ENCODE assay signal across 9 mouse cellular contexts in the genomic region with DNA sequence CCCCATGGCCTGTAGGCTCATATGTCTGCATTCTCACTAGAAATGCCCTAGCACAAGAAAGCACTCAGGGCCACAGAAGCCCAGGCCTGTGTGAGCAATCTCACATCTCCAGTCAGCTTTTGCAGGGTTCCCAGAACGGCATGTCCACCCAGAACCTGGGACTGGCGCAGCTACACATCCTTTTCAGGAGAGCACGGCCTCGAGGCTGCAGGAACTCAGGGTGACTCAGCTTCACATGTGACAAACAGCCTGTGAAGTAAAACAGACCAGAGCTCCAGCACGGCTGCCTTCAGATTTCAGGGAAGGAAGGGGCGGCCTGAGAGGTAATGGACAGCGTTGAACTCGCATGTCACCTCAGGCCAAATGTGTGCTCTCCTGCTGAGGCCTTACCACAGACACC. TPM values are rescaled to one million over a fixed set of nuclear protein-coding genes. Genes with fewer than 3 reads are reported as not detected.
DNase-seq lines count a peak whose midpoint lies in the region; ATAC-seq lines count a peak whose summit lies in the region.
"Had no signal": no experiment of that assay in that cellular context is flagged by ENCODE, and none has a peak within 500 bp of the region (broad histone marks: within the 10 kb centered on the region; RNA-seq: fewer than 3 reads in every experiment).

No protein-coding gene starts in this region.

- DNase-seq in lung, postnatal 25 days (ENCODE audit: low spot score) = no peak
- peak; percentile 73 to 74 for DNase-seq in adrenal gland, postnatal 36 days
- DNase-seq in heart, embryonic 10.5 days (ENCODE audit: low spot score) = peak; percentile 81
- no peak for DNase-seq in liver, embryonic 11.5 days (ENCODE audit: low spot score)
- DNase-seq: gastrocnemius, postnatal 36 days; spleen, adult 18-20 months had no signal

- H3K9me3 ChIP-seq in lung, embryonic 16.5 days (ENCODE audit: control insufficient read depth, low read length) = no peaks in the 10 kb centered on the region
- no peaks in the 10 kb centered on the region for H3K9me3 ChIP-seq in heart, embryonic 10.5 days
- no peaks in the 10 kb centered on the region for H3K9me3 ChIP-seq in stomach, embryonic 14.5 days (ENCODE audit: control insufficient read depth, low read depth, low read length)
- H3K9me3 ChIP-seq in liver, embryonic 11.5 days (ENCODE audit: control insufficient read depth, low read length) = no peaks in the 10 kb centered on the region
- no peaks in the 10 kb centered on the region for H3K9me3 ChIP-seq in midbrain, embryonic 16.5 days (replicated peaks; ENCODE audit: control insufficient read depth, low read length, poor library complexity, severe bottlenecking)

- H3K9ac ChIP-seq in lung, embryonic 16.5 days (ENCODE audit: low read length) = peak overlapping the region; percentile 18; the same call in 1 of the 2 replicates
- no peak overlapping the region for H3K9ac ChIP-seq in stomach, embryonic 14.5 days (replicated peaks; ENCODE audit: low read depth, low read length)
- no peak overlapping the region for H3K9ac ChIP-seq in liver, embryonic 11.5 days (ENCODE audit: low read depth, low read length)
- no peak overlapping the region for H3K9ac ChIP-seq in midbrain, embryonic 16.5 days (ENCODE audit: low read depth, low read length)

- no peaks in the 10 kb centered on the region for H3K27me3 ChIP-seq in lung, embryonic 16.5 days (ENCODE audit: control insufficient read depth, insufficient read depth, low read depth, low read length)
- no peaks in the 10 kb centered on the region for H3K27me3 ChIP-seq in heart, embryonic 10.5 days (ENCODE audit: insufficient read depth, poor library complexity, severe bottlenecking)
- no peaks in the 10 kb centered on the region for H3K27me3 ChIP-seq in stomach, embryonic 14.5 days (ENCODE audit: control insufficient read depth, insufficient read depth, low read length)
- H3K27me3 ChIP-seq in liver, embryonic 11.5 days (replicated peaks; ENCODE audit: control insufficient read depth, insufficient read depth, low read length) = peaks cover under 1% of the 10 kb centered on the region; the same call in 1 of the 2 replicates
- no peaks in the 10 kb centered on the region for H3K27me3 ChIP-seq in midbrain, embryonic 16.5 days (ENCODE audit: control insufficient read depth, insufficient read depth, low read depth, low read length)

- H3K4me2 ChIP-seq in lung, embryonic 16.5 days (ENCODE audit: low read depth, low read length) = no peak overlapping the region
- no peak overlapping the region for H3K4me2 ChIP-seq in stomach, embryonic 14.5 days (replicated peaks; ENCODE audit: low read depth, low read length)
- no peak overlapping the region for H3K4me2 ChIP-seq in liver, embryonic 11.5 days
- no peak overlapping the region for H3K4me2 ChIP-seq in midbrain, embryonic 16.5 days (ENCODE audit: low read length)

- 28% methylated on average over 8 of the region's 8 CpGs for WGBS in lung, embryonic 16.5 days
- WGBS in heart, embryonic 10.5 days = 8% methylated on average over 8 of the region's 8 CpGs
- WGBS in stomach, embryonic 14.5 days = 29% methylated on average over 8 of the region's 8 CpGs
- WGBS in liver, embryonic 11.5 days = 35% methylated on average over 8 of the region's 8 CpGs
- WGBS in midbrain, embryonic 16.5 days = 79% methylated on average over 8 of the region's 8 CpGs

- peak overlapping the region; percentile 90 for H3K27ac ChIP-seq in lung, embryonic 16.5 days (ENCODE audit: low read length)
- peak overlapping the region; percentile 77 for H3K27ac ChIP-seq in heart, embryonic 10.5 days
- peak overlapping the region; percentile 81; the same call in 1 of the 2 replicates for H3K27ac ChIP-seq in stomach, embryonic 14.5 days (ENCODE audit: low read length)
- H3K27ac ChIP-seq in liver, embryonic 11.5 days (ENCODE audit: low read depth, low read length) = no peak overlapping the region
- no peak overlapping the region for H3K27ac ChIP-seq in midbrain, embryonic 16.5 days (ENCODE audit: low read length)

- no peak for ATAC-seq in lung, embryonic 16.5 days (ENCODE audit: low read depth)
- 0 out of 2 replicates have a peak, but pooled peaks have one; percentile 5 for ATAC-seq in stomach, embryonic 14.5 days (ENCODE audit: insufficient number of reproducible peaks, insufficient read depth, low FRiP score, low read depth)
- no peak for ATAC-seq in liver, embryonic 11.5 days (replicated peaks; ENCODE audit: low FRiP score)
- no peak for ATAC-seq in midbrain, embryonic 16.5 days

- H3K4me3 ChIP-seq in lung, embryonic 16.5 days (ENCODE audit: low read length) = no peak overlapping the region
- no peak overlapping the region for H3K4me3 ChIP-seq in heart, embryonic 10.5 days
- no peak overlapping the region for H3K4me3 ChIP-seq in stomach, embryonic 14.5 days (ENCODE audit: low read depth, low read length)
- H3K4me3 ChIP-seq in liver, embryonic 11.5 days (ENCODE audit: low read depth, low read length) = no peak overlapping the region
- H3K4me3 ChIP-seq in midbrain, embryonic 16.5 days (ENCODE audit: low read depth, low read length) = no peak overlapping the region

- no peaks in the 10 kb centered on the region for H3K36me3 ChIP-seq in lung, embryonic 16.5 days (ENCODE audit: control insufficient read depth, insufficient read depth, low read length)
- no peaks in the 10 kb centered on the region for H3K36me3 ChIP-seq in heart, embryonic 10.5 days
- H3K36me3 ChIP-seq in stomach, embryonic 14.5 days (ENCODE audit: control insufficient read depth, insufficient read depth, low read length) = no peaks in the 10 kb centered on the region
- no peaks in the 10 kb centered on the region for H3K36me3 ChIP-seq in liver, embryonic 11.5 days (ENCODE audit: control insufficient read depth, insufficient read depth, low read length)
- no peaks in the 10 kb centered on the region for H3K36me3 ChIP-seq in midbrain, embryonic 16.5 days (ENCODE audit: control insufficient read depth, insufficient read depth, low read length)

- H3K4me1 ChIP-seq in lung, embryonic 16.5 days (replicated peaks; ENCODE audit: control insufficient read depth, insufficient read depth, low read length) = peaks cover 43% of the 10 kb centered on the region
- H3K4me1 ChIP-seq in heart, embryonic 10.5 days = peaks cover 26% of the 10 kb centered on the region
- H3K4me1 ChIP-seq in stomach, embryonic 14.5 days (ENCODE audit: control insufficient read depth, insufficient read depth, low read length) = peaks cover 24% of the 10 kb centered on the region
- H3K4me1 ChIP-seq in liver, embryonic 11.5 days (replicated peaks; ENCODE audit: control insufficient read depth, insufficient read depth, low read length) = no peaks in the 10 kb centered on the region
- no peaks in the 10 kb centered on the region for H3K4me1 ChIP-seq in midbrain, embryonic 16.5 days (ENCODE audit: control insufficient read depth, insufficient read depth, low read length)

RNA-seq across cellular contexts. Expression of a gene that starts 29.6 kb away (rescaled TPM):
- polyA plus RNA-seq in lung, embryonic 16.5 days (2015; fragmentation: Nextera tagmentation; extraction: Ambion mirVana) = 110 and 119 TPM in 2 replicates
- 100 to 1,000 TPM; 145 to 309 TPM for total RNA-seq in adrenal gland, postnatal 36 days (2021)
- 75.7 and 76.6 TPM in 2 replicates for polyA plus RNA-seq in heart, embryonic 10.5 days (2016; fragmentation: Nextera tagmentation; extraction: Ambion mirVana)
- polyA plus RNA-seq in stomach, embryonic 14.5 days (2014; fragmentation: Nextera tagmentation; extraction: Ambion mirVana) = 55.1 and 62.7 TPM in 2 replicates
- 16.4 and 20.7 TPM in 2 replicates for polyA plus RNA-seq in liver, embryonic 11.5 days (2014; fragmentation: Nextera tagmentation; extraction: Ambion mirVana)
- polyA plus RNA-seq in midbrain, embryonic 16.5 days (2015; fragmentation: Nextera tagmentation; extraction: Ambion mirVana) = 49.3 and 54.0 TPM in 2 replicates

Comparison
In these comparisons a context has a peak if more than half of its experiments do, and no peak if none do; other contexts are left out.
1. H3K27ac ChIP-seq: peak in lung, embryonic 16.5 days (single experiment), heart, embryonic 10.5 days (single experiment) and stomach, embryonic 14.5 days (single experiment); none in liver, embryonic 11.5 days (single experiment) and midbrain, embryonic 16.5 days (single experiment).
2. DNase-seq: peak in adrenal gland, postnatal 36 days (2 of 2) and heart, embryonic 10.5 days (single experiment); none in lung, postnatal 25 days (single experiment) and liver, embryonic 11.5 days (single experiment).